Comparison of ENCODE assay signal across 12 mouse cellular contexts in the genomic region with DNA sequence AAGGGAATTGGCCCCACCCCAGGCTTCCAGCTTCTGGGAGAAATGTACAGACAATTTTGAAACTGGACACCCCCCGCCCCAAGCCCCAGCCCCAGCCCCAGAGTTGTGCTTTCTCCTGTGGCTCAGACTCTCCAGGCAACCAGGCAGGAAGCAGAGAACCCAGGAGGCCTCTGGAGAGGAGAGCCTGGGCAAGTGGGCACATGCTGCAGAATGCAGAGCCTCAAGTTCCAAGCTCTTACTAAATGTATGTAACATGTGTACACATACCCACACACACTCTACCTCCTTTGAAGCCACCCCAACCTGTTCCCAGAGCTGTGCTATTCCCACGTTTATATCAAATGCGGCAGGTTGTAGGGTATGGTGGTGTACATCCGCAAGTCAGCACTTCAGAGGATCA. TPM values are rescaled to one million over a fixed set of nuclear protein-coding genes. Genes with fewer than 3 reads are reported as not detected.
DNase-seq lines count a peak whose midpoint lies in the region; ATAC-seq and TF ChIP-seq lines count a peak whose summit lies in the region.
"Had no signal": no experiment of that assay in that cellular context is flagged by ENCODE, and none has a peak within 500 bp of the region (broad histone marks: within the 10 kb centered on the region; RNA-seq: fewer than 3 reads in every experiment).

No protein-coding gene starts in this region.

- H3K9ac ChIP-seq in kidney, embryonic 14.5 days (ENCODE audit: low read depth, low read length): no peak overlapping the region
- H3K9ac ChIP-seq in limb, embryonic 11.5 days (ENCODE audit: low read length): no peak overlapping the region

- no peaks in the 10 kb centered on the region for H3K36me3 ChIP-seq in kidney, embryonic 14.5 days (ENCODE audit: control insufficient read depth, insufficient read depth, low read length)
- H3K36me3 ChIP-seq in limb, embryonic 11.5 days (ENCODE audit: control insufficient read depth, insufficient read depth, low read length): no peaks in the 10 kb centered on the region

- no peak for TF ChIP-seq POLR2A in cortical plate, adult 2 months (IDR thresholded peaks at IDR 0.05; ENCODE audit: extremely low read depth, insufficient read depth, low read length)

- ATAC-seq in kidney, embryonic 14.5 days (ENCODE audit: low FRiP score, low TSS enrichment): peak; percentile 24; the same call in 1 of the 2 replicates
- peak; percentile 36; the same call in 1 of the 2 replicates for ATAC-seq in limb, embryonic 11.5 days (ENCODE audit: insufficient number of reproducible peaks, low FRiP score, low TSS enrichment, low read depth)
- no peak for ATAC-seq in monocyte, adult 5-6 weeks (replicated peaks; ENCODE audit: insufficient number of reproducible peaks, low FRiP score, low TSS enrichment, poor library complexity, severe bottlenecking)

- peaks cover 17% of the 10 kb centered on the region for H3K4me1 ChIP-seq in kidney, embryonic 14.5 days (ENCODE audit: control insufficient read depth, insufficient read depth, low read length)
- no peaks in the 10 kb centered on the region for H3K4me1 ChIP-seq in cortical plate, adult 2 months (ENCODE audit: control insufficient read depth, insufficient read depth, low read length)
- peaks cover 19% of the 10 kb centered on the region for H3K4me1 ChIP-seq in limb, embryonic 11.5 days (ENCODE audit: control insufficient read depth, insufficient read depth, low read length)

- no peak overlapping the region for H3K4me3 ChIP-seq in kidney, embryonic 14.5 days (ENCODE audit: low read length)
- H3K4me3 ChIP-seq in cortical plate, adult 2 months (ENCODE audit: insufficient read depth, low read length): no peak overlapping the region
- H3K4me3 ChIP-seq in limb, embryonic 11.5 days (ENCODE audit: low read depth, low read length): no peak overlapping the region

- WGBS in kidney, embryonic 14.5 days: 79% methylated on average over 4 of the region's 4 CpGs
- WGBS in limb, embryonic 11.5 days: 77% methylated on average over 4 of the region's 4 CpGs

- no peaks in the 10 kb centered on the region for H3K27me3 ChIP-seq in kidney, embryonic 14.5 days (ENCODE audit: control insufficient read depth, insufficient read depth, low read length)
- no peaks in the 10 kb centered on the region for H3K27me3 ChIP-seq in limb, embryonic 11.5 days (ENCODE audit: control insufficient read depth, insufficient read depth, low read length)
- H3K27me3 ChIP-seq: CH12.LX had no signal

- no peaks in the 10 kb centered on the region for H3K9me3 ChIP-seq in kidney, embryonic 14.5 days (ENCODE audit: control insufficient read depth, low read length)
- no peaks in the 10 kb centered on the region for H3K9me3 ChIP-seq in limb, embryonic 11.5 days (ENCODE audit: control insufficient read depth, low read length)

- H3K27ac ChIP-seq in kidney, embryonic 14.5 days (ENCODE audit: low read depth, low read length): peak overlapping the region; percentile 49; the same call in 1 of the 2 replicates
- H3K27ac ChIP-seq in cortical plate, adult 2 months (ENCODE audit: insufficient read depth, low read length): 0 out of 2 replicates have a peak overlapping the region, but pooled peaks have one; percentile 44
- peak overlapping the region; percentile 58 for H3K27ac ChIP-seq in limb, embryonic 11.5 days (replicated peaks; ENCODE audit: low read depth, low read length)
- H3K27ac ChIP-seq: macrophage had no signal

- no peak for TF ChIP-seq CTCF in cortical plate, adult 2 months (IDR thresholded peaks at IDR 0.05; ENCODE audit: extremely low read depth, insufficient read depth, low read length)

- no peak for DNase-seq in kidney, postnatal 10 days
- DNase-seq in fat pad, adult 2 months (ENCODE audit: extremely low read depth, low read depth, low spot score): peak; percentile 75
- DNase-seq in limb, embryonic 11.5 days (ENCODE audit: low spot score): no peak
- DNase-seq in cerebellum, postnatal 14 days: no peak
- DNase-seq in cerebellum, adult 11 months: no peak
- DNase-seq: cerebellum, postnatal 36 days; kidney, postnatal 25 days had no signal

- no peak overlapping the region for H3K4me2 ChIP-seq in kidney, embryonic 14.5 days (replicated peaks; ENCODE audit: low read depth, low read length)
- no peak overlapping the region for H3K4me2 ChIP-seq in limb, embryonic 11.5 days (ENCODE audit: low read depth, severe bottlenecking)

RNA-seq across cellular contexts. Expression of gene Tekt5, which starts 29.5 kb away (rescaled TPM):
- polyA plus RNA-seq in kidney, embryonic 14.5 days (2014; fragmentation: Nextera tagmentation; extraction: Ambion mirVana): 0.90 and 1.3 TPM in 2 replicates
- polyA plus RNA-seq in cortical plate, adult 2 months (2012; rRNA removed): 10.9 and 11.1 TPM in 2 replicates
- polyA plus RNA-seq in limb, embryonic 11.5 days (2014; fragmentation: Nextera tagmentation; extraction: Ambion mirVana): 0.10 TPM in 1 of 2 replicates, not detected in the other
- total RNA-seq in monocyte, adult 5-6 weeks (2017): not detected in 3 replicates
- total RNA-seq: CH12.LX had no signal
- polyA plus RNA-seq: macrophage had no signal

RNA-seq across cellular contexts. Expression of gene Nubp1, which starts 46.0 kb away (rescaled TPM):
- polyA plus RNA-seq in kidney, embryonic 14.5 days (2014; fragmentation: Nextera tagmentation; extraction: Ambion mirVana): 69.9 and 77.1 TPM in 2 replicates
- 24.6 and 26.3 TPM in 2 replicates for polyA plus RNA-seq in cortical plate, adult 2 months (2012; rRNA removed)
- polyA plus RNA-seq in limb, embryonic 11.5 days (2014; fragmentation: Nextera tagmentation; extraction: Ambion mirVana): 87.6 and 89.4 TPM in 2 replicates
- 49.0 to 60.7 TPM (median 51.0 TPM) in 3 replicates for total RNA-seq in monocyte, adult 5-6 weeks (2017)

RNA-seq across cellular contexts. Expression of gene Emp2, which starts 52.0 kb away (rescaled TPM):
- polyA plus RNA-seq in kidney, embryonic 14.5 days (2014; fragmentation: Nextera tagmentation; extraction: Ambion mirVana): 9.8 and 14.7 TPM in 2 replicates
- polyA plus RNA-seq in cortical plate, adult 2 months (2012; rRNA removed): 18.2 and 19.4 TPM in 2 replicates
- 5.8 and 8.4 TPM in 2 replicates for polyA plus RNA-seq in limb, embryonic 11.5 days (2014; fragmentation: Nextera tagmentation; extraction: Ambion mirVana)
- total RNA-seq in monocyte, adult 5-6 weeks (2017): not detected in 3 replicates
- total RNA-seq: CH12.LX had no signal
